Mouse (Mus musculus): ENCODE data around the gene Jsrp1.

- TF ChIP-seq POLR2A (IDR thresholded peaks at IDR 0.05; ENCODE audit: insufficient read depth, low read depth, low read length) (no peak), CTCF (IDR thresholded peaks at IDR 0.05; ENCODE audit: insufficient read depth, low read depth, low read length) (no peak)
Observed at GRCm38 (mm10) chr10:80812391-80813041, 782 bp downstream of the Jsrp1 start.
